Mouse (Mus musculus) v-Abl transformed pro-B cells (cell line): ENCODE results near the gene Kif1b.

ENCODE experiments used
- in situ Hi-C, 2 experiments: fragments of 400-800 bp; cut with MboI; formaldehyde crosslinking; loops; one replicate each; pipeline ENCODE4 v1.15.1; 2025; ENCODE audit not compliant: unreplicated experiment in 2 of 2

The Kif1b gene

GRCm38 (mm10) chr4:149285691-149286090 is 21.8 kb downstream of the Kif1b start:
- in situ Hi-C loops: no loop called here

GRCm38 (mm10) chr4:149283018-149283417 is 24.5 kb downstream of the Kif1b start:
- in situ Hi-C loops: no loop called here

GRCm38 (mm10) chr4:149282025-149282738 is 25.3 kb downstream of the Kif1b start:
- in situ Hi-C loops: no loop called here

- in situ Hi-C loops: no loop called here
Measured at GRCm38 (mm10) chr4:149277571-149277970, 29.9 kb downstream of the Kif1b start.

GRCm38 (mm10) chr4:149273128-149273527 is 34.4 kb downstream of the Kif1b start:
- in situ Hi-C loops: no loop called here

- in situ Hi-C loops: no loop called here
Measured at GRCm38 (mm10) chr4:149270541-149270940, 37.0 kb downstream of the Kif1b start.

GRCm38 (mm10) chr4:149269026-149269425 is 38.5 kb downstream of the Kif1b start:
- in situ Hi-C loops: no loop called here

GRCm38 (mm10) chr4:149264895-149265294 is 42.6 kb downstream of the Kif1b start:
- in situ Hi-C loops: no loop called here

- in situ Hi-C loops: no loop called here
Measured at GRCm38 (mm10) chr4:149263218-149263617, 44.3 kb downstream of the Kif1b start.

- in situ Hi-C loops: no loop called here
Measured at GRCm38 (mm10) chr4:149261466-149261865, 46.0 kb downstream of the Kif1b start.

- in situ Hi-C loops: no loop called here
Measured at GRCm38 (mm10) chr4:149260911-149261310, 46.6 kb downstream of the Kif1b start.

- in situ Hi-C loops: no loop called here
Measured at GRCm38 (mm10) chr4:149259391-149260094, 48.0 kb downstream of the Kif1b start.

- in situ Hi-C loops: no loop called here
Measured at GRCm38 (mm10) chr4:149258926-149259325, 48.6 kb downstream of the Kif1b start.

GRCm38 (mm10) chr4:149256511-149257300 is 50.8 kb downstream of the Kif1b start:
- in situ Hi-C loops: no loop called here

GRCm38 (mm10) chr4:149255277-149256270 is 51.9 kb downstream of the Kif1b start:
- in situ Hi-C loops: no loop called here

- in situ Hi-C loops: no loop called here
Measured at GRCm38 (mm10) chr4:149254827-149255226, 52.7 kb downstream of the Kif1b start.

GRCm38 (mm10) chr4:149249311-149249710 is 58.2 kb downstream of the Kif1b start:
- in situ Hi-C loops: no loop called here

- in situ Hi-C loops: no loop called here
Measured at GRCm38 (mm10) chr4:149247772-149248171, 59.7 kb downstream of the Kif1b start.

- in situ Hi-C loops: no loop called here
Measured at GRCm38 (mm10) chr4:149247156-149247633, 60.3 kb downstream of the Kif1b start.

GRCm38 (mm10) chr4:149246578-149247155 is 60.8 kb downstream of the Kif1b start:
- in situ Hi-C loops: no loop called here
